Mouse (Mus musculus): ENCODE measurements around the gene Vcp.

Gene Vcp

GRCm38 (mm10) chr4:43000141-43000986 lies at the start of gene Vcp:
Gene Vcp (minus strand): TSS chr4:43000507.
- peak; percentile 99 for DNase-seq (ENCODE audit: low spot score in 2 of 2)

- DNase-seq (ENCODE audit: low spot score in 2 of 2): peak in 1 of 2 experiments; percentile 86
These were observed 46.9 kb upstream of the Vcp start for GRCm38 (mm10) chr4:43047231-43047630.

- no peak for DNase-seq (ENCODE audit: low spot score in 2 of 2)
These were observed 46.3 kb upstream of the Vcp start for GRCm38 (mm10) chr4:43046607-43047006.

GRCm38 (mm10) chr4:43045659-43046302 lies 45.5 kb upstream of the Vcp start, which contains the start of gene Fam214b:
Gene Fam214b (minus strand): TSS chr4:43046220.
- peak; percentile 83 to 95 for DNase-seq (ENCODE audit: low spot score in 2 of 2)

GRCm38 (mm10) chr4:43045285-43045658 lies 45.0 kb upstream of the Vcp start:
- no peak for DNase-seq (ENCODE audit: low spot score in 2 of 2)

- no peak for DNase-seq (ENCODE audit: low spot score in 2 of 2)
These were observed 44.4 kb upstream of the Vcp start for GRCm38 (mm10) chr4:43044673-43045072.

- DNase-seq (ENCODE audit: low spot score in 2 of 2): peak in 1 of 2 experiments; percentile 56
These were observed 43.5 kb upstream of the Vcp start for GRCm38 (mm10) chr4:43043644-43044357.

GRCm38 (mm10) chr4:43040881-43041547 lies 40.7 kb upstream of the Vcp start:
- DNase-seq (ENCODE audit: low spot score in 2 of 2): no peak

- DNase-seq (ENCODE audit: low spot score in 2 of 2): peak; percentile 94 to 97
These were observed 39.8 kb upstream of the Vcp start for GRCm38 (mm10) chr4:43040114-43040572.

GRCm38 (mm10) chr4:43039609-43040008 lies 39.3 kb upstream of the Vcp start:
- DNase-seq (ENCODE audit: low spot score in 2 of 2): no peak

GRCm38 (mm10) chr4:43038567-43039495 lies 38.5 kb upstream of the Vcp start:
- DNase-seq (ENCODE audit: low spot score in 2 of 2): peak in 1 of 2 experiments; percentile 64

GRCm38 (mm10) chr4:43037860-43038566 lies 37.7 kb upstream of the Vcp start:
- DNase-seq (ENCODE audit: low spot score in 2 of 2): no peak

GRCm38 (mm10) chr4:43036356-43036755 lies 36.0 kb upstream of the Vcp start:
- no peak for DNase-seq (ENCODE audit: low spot score in 2 of 2)

- DNase-seq (ENCODE audit: low spot score in 2 of 2): no peak
These were observed 35.5 kb upstream of the Vcp start for GRCm38 (mm10) chr4:43035851-43036250.

- no peak for DNase-seq (ENCODE audit: low spot score in 2 of 2)
These were observed 33.2 kb upstream of the Vcp start for GRCm38 (mm10) chr4:43033481-43033880.

- no peak for DNase-seq (ENCODE audit: low spot score in 2 of 2)
These were observed 32.2 kb upstream of the Vcp start for GRCm38 (mm10) chr4:43032501-43032900.

- DNase-seq (ENCODE audit: low spot score in 2 of 2): peak; percentile 88 to 94
These were observed 31.1 kb upstream of the Vcp start, which contains the start of gene Stoml2 for GRCm38 (mm10) chr4:43031237-43031995. Gene Stoml2 (minus strand): TSS chr4:43031710.

GRCm38 (mm10) chr4:43030780-43031230 lies 30.5 kb upstream of the Vcp start:
- DNase-seq (ENCODE audit: low spot score in 2 of 2): peak in 1 of 2 experiments; percentile 35

GRCm38 (mm10) chr4:43030352-43030751 lies 30.0 kb upstream of the Vcp start:
- no peak for DNase-seq (ENCODE audit: low spot score in 2 of 2)

Data from left cerebral cortex, adult 9 months (tissue).